Mouse (Mus musculus) erythroblast, embryonic 14.5 days (primary cell): ENCODE data around the gene Klf13.

Experiments used
- GATA1 ChIP-seq: IDR thresholded peaks from 2 replicates; pipeline ENCODE4 v1.6.1; 2012; ENCODE audit warnings: low read length, inconsistent platforms, mixed read lengths
- TAL1 ChIP-seq: IDR thresholded peaks from 3 replicates; pipeline ENCODE4 v1.6.1; 2012; ENCODE audit warnings: low read length, inconsistent platforms, mixed read lengths

DNA sequence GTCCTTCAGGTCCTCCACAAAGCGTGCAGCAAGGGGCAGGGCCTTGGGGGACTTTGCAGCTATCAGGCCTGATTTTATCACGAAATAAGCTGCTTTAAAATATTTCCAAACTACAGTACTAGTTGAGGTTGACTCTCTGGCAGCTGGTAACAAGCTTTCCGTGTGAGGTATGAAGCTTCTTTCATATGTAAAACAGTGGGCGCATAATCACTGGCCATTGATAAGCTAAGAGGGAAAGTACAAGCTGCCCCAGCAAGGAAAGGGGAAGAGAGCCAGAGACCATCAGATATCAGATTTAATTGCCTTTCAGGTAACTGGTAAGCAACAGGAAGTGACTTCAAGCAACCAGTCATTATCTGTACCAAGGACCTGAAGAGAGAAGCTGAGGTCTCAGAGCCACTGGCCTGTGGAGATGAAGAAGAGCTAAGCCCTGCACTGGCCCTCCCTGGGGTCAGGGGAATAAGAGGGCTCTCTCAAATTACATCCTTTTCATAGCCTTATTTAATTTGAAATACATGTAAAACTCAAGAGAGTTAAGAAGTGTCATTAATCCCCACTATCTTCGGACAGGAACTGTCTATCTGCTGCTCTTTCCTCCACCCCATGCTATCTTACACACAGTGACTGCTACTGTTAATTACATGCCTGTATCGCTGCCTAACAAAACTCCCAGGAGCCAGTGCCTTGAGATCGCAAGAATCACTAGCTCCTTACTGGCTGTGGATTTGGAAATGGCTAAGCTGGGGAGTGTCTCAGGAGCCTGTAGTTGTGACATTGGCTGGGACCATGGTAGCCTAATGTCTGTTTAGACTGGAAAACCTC, 13.6 kb upstream of the Klf13 start:
- no peak for TF ChIP-seq GATA1
- TF ChIP-seq TAL1 = no peak
